Mouse (Mus musculus) small intestine, adult 2 months (tissue): ENCODE measurements at regions not wholly inside any gene's neighbourhood (a gene's known extent, or its start where the extent isn't known, plus 50 kb on each side); places are given as distances from the start of the nearest gene placed in this dataset.

ENCODE experiments used
- H3K27ac ChIP-seq: fragments of 200-500 bp; 2 replicates; pipeline ENCODE4 v1.5.1; 2012; ENCODE audit warnings: low read depth, low read length, control low read depth, inconsistent platforms; ENCODE audit not compliant: insufficient read depth
- H3K27me3 ChIP-seq: fragments of 200-500 bp; 2 replicates; pipeline ENCODE4 v1.6.1; 2012; ENCODE audit warnings: mild to moderate bottlenecking, moderate library complexity, low read length, inconsistent platforms; ENCODE audit not compliant: control insufficient read depth, insufficient read depth
- H3K36me3 ChIP-seq: fragments of 200-500 bp; 2 replicates; pipeline ENCODE4 v1.6.1; 2012; ENCODE audit warnings: mild to moderate bottlenecking, low read length, control low read depth, inconsistent platforms; ENCODE audit not compliant: control insufficient read depth, insufficient read depth
- H3K4me1 ChIP-seq: fragments of 200-500 bp; 2 replicates; pipeline ENCODE4 v1.6.1; 2012; ENCODE audit warnings: low read length, inconsistent platforms, mixed read lengths; ENCODE audit not compliant: control insufficient read depth, insufficient read depth, insufficient read length
- H3K4me3 ChIP-seq: fragments of 200-500 bp; 2 replicates; pipeline ENCODE4 v1.5.1; 2012; ENCODE audit warnings: low read depth, mild to moderate bottlenecking, control low read depth, inconsistent platforms, low read length, moderate library complexity
- CTCF ChIP-seq: fragments of 200-500 bp; IDR thresholded peaks from 2 replicates; pipeline ENCODE4 v1.5.1; 2012; ENCODE audit warnings: low read depth, mild to moderate bottlenecking, control low read depth, inconsistent platforms, low read length, moderate library complexity, mixed read lengths; ENCODE audit not compliant: insufficient replicate concordance, insufficient read length; ENCODE audit errors: extremely low read depth
- POLR2A ChIP-seq: fragments of 200-500 bp; IDR thresholded peaks from 2 replicates; pipeline ENCODE4 v1.6.1; 2012; ENCODE audit warnings: low read depth, mild to moderate bottlenecking, control low read depth, inconsistent platforms, low read length, moderate library complexity
- WGBS: fragments of 180-500 bp; shearing (Covaris S2); methylation state at CpG from one replicate; pipeline ENCODE4 v1.1.7; 2018; 5-methylcytosine and 5-hydroxymethylcytosine counted together

DNA sequence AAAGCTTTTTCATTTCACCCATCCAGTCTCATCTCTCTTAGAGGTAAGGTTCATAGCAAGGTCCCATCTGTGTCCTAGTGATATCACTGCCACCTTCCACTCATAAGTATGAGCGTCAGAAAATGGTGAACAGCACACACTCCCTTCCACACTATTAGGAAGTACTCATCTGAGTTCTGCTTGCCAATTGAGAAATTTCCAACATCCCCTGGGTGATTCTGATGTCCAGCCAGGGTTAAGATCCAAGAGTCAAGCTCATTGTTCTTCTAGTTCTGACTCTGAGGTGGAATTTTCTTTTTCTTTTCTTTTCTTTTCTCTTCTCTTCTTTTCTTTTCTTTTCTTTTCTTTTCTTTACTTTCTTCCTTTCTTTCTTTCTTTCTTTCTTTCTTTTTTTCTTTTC lies 577.3 kb downstream of the Rwdd3 start:
- Histone ChIP-seq H3K27ac (no peak overlapping the region), H3K36me3 (no peaks in the 10 kb centered on the region), H3K4me1 (no peaks in the 10 kb centered on the region), H3K27me3 (no peaks in the 10 kb centered on the region), H3K4me3 (no peak overlapping the region)
- no peak for TF ChIP-seq POLR2A
- no peak for TF ChIP-seq CTCF
- WGBS = 88% methylated on average over 1 of the region's 1 CpGs

DNA sequence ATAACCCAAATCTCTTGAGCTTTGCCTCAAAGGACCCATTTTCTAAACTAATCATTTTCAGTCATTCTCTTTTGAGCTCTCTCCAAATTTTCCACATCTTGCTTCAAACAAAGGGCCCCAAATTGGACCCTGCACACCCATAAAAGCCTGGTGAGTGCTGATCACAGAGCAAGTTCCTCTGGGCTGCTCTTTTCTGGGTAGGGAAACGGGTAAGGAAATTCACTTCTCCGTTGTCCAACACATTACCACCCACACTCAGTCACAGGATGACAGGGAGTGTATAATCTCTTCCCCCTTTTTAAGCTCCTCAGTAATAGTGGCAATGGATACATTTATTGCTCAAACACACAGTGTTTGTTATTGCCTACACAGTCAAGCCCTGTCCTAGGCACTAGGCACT lies 580.3 kb downstream of the Rwdd3 start:
- Histone ChIP-seq H3K36me3 (no peaks in the 10 kb centered on the region), H3K4me3 (no peak overlapping the region), H3K4me1 (no peaks in the 10 kb centered on the region), H3K27me3 (no peaks in the 10 kb centered on the region), H3K27ac (no peak overlapping the region)
- TF ChIP-seq CTCF (no peak), POLR2A (no peak)
- 69% methylated on average over 2 of the region's 2 CpGs for WGBS

DNA sequence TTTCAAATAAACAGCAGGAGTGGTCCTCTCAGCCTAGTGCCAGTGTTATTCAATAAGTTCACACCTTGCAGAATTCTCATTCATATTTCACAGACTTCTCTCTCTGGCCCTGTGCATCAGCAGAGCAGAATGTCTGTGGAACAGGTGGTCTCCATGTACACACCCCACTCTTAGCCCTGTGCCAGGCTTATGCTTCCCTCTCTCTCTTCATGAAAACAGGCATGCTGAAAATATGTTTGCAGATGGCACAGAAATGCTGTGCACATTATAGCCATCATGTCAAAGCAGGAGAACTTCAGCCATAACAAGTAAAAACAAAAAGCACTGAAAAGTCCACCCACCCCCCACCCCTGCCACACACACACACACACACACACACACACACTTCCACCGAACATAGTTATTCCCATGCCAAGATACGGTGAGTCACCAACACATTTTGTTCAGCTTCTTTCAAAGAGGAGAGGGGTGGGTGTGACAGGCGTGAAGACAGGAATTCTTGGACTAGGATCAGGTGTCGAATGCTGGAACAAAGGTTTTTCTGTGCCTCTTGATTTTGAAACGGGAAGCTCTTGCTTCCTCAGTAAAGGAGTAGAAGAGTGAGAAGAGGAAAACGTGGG lies 600.6 kb downstream of the Rwdd3 start:
- H3K27me3 ChIP-seq = no peaks in the 10 kb centered on the region
- 41% methylated on average over 6 of the region's 6 CpGs for WGBS
- H3K4me1 ChIP-seq = no peaks in the 10 kb centered on the region
- H3K36me3 ChIP-seq = no peaks in the 10 kb centered on the region
- H3K27ac ChIP-seq = no peak overlapping the region
- H3K4me3 ChIP-seq = no peak overlapping the region
- TF ChIP-seq CTCF (no peak), POLR2A (no peak)

DNA sequence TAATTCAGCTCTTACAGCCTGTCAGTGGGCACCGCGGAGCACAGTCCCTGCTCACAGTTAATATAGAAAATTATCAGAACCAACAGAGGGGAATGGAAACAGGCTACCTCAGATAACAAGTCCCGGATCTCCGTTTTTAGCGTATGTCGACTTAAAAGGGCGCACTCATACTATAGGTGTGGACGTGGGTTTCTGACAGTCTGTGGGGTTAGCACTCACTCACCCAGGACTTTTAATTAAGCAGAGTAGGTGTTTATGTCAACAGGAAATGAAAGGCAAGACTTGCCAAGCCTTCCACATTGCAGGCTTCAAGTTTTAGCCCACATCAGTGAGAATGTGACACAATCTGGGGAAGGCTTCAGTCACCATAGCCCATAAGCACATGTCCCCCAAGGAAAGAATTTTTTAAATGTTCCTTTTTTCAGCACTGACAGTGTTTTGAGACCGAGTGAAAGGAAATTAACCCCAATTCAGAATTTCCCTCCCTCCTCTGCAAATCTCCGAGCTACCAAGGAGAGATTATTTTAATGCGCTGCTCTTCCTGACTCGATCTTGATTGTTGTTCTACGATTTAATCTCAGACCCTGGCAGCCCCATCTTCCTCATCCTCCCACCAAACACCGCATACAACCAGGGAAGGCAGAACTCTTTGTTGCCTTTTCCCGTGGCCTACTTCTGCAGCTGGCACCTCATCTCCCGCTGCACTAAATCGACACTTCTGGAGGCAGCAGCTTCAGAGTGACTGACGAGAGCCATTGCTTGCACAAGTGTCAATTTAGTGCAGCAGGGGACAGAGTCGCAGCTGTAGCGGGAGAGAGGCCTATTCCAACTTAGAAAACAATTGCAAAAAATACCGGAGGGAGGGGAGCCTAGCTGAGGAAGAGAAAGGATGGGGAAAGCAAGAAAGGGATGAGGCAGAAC lies 629.7 kb downstream of the Rwdd3 start:
- Histone ChIP-seq H3K27ac (no peak overlapping the region), H3K36me3 (no peaks in the 10 kb centered on the region), H3K4me1 (no peaks in the 10 kb centered on the region), H3K4me3 (no peak overlapping the region), H3K27me3 (no peaks in the 10 kb centered on the region)
- TF ChIP-seq CTCF (no peak), POLR2A (no peak)
- 56% methylated on average over 21 of the region's 21 CpGs for WGBS

DNA sequence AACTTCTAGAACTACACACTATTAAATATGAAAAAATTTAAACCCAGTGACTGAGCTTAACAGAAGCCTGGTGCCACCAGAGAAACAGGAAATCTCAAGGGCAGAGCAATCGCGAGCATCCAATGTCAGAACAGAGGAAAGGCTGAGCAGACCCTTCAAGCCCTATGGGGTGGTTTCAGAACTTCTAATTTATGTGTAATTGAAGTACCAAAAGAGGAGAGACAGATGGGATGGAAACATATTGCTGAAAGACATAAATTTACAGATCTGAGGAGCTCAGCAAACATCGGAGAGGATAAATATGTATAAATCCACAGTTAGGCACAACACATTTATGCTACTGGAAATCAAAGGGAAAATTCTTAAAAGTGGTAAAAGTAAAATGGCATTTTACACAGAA lies 637.6 kb downstream of the Rwdd3 start:
- Histone ChIP-seq H3K4me1 (no peaks in the 10 kb centered on the region), H3K36me3 (no peaks in the 10 kb centered on the region), H3K27me3 (no peaks in the 10 kb centered on the region), H3K4me3 (no peak overlapping the region), H3K27ac (no peak overlapping the region)
- TF ChIP-seq CTCF = no peak
- no peak for TF ChIP-seq POLR2A
- WGBS = 86% methylated on average over 3 of the region's 3 CpGs

DNA sequence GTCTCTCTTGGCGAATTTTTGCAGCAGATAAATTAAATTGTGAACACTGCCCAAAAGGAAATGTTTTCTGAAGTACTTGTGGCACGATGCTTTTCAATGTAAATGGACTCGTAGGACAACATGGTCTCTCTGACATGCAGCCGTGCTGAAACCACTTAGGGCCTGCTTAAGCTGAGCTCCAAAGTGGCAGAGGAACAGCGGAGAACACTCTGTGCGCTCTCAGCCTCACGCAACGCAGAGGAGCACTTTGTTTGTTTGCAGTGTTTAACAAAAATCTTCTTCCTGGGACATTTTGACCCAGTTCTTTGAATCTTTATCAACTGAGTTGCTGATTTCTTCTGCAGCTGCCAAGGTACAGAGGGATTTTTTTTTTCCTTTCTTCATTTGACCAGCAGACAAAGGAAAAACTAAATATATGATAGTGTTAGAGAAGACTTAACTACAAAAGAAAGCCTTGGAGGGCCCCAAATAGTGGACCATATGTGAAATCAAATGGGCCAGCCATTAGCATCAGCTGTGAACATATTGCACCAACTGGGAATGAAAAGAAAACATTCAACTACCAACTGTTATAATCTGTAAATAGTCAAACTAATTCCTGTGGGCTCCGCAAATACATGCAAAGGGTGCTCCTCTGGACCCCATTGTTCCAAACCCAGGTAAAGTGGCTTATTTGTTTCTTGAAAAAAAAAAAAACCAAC lies 639.5 kb downstream of the Rwdd3 start:
- WGBS = 67% methylated on average over 9 of the region's 9 CpGs
- H3K27ac ChIP-seq = no peak overlapping the region
- no peaks in the 10 kb centered on the region for H3K27me3 ChIP-seq
- no peak overlapping the region for H3K4me3 ChIP-seq
- H3K36me3 ChIP-seq = no peaks in the 10 kb centered on the region
- TF ChIP-seq POLR2A (no peak), CTCF (no peak)
- H3K4me1 ChIP-seq = no peaks in the 10 kb centered on the region

DNA sequence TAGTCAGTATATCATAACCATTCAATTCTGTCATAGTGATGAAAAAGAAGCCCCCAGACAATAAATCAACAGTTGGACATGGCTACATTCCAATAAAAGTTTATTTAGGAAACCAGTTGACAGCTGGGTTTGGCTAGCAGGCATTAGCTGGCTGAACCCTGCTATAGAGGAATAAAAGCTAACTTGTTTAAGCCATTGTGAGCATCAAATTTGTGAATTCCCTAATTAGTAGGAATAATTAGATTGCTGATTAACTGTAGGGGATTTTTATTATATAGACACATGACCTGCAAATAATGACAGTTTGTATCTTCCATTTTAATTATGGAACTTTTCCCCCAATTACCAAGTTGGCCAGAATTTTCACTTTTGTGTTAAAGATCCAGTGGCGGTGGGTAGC lies 659.8 kb downstream of the Rwdd3 start:
- 95% methylated on average over 1 of the region's 1 CpGs for WGBS
- H3K27ac ChIP-seq = no peak overlapping the region
- no peaks in the 10 kb centered on the region for H3K4me1 ChIP-seq
- H3K36me3 ChIP-seq = no peaks in the 10 kb centered on the region
- no peak overlapping the region for H3K4me3 ChIP-seq
- no peaks in the 10 kb centered on the region for H3K27me3 ChIP-seq
- TF ChIP-seq POLR2A (no peak), CTCF (no peak)
